Mouse (Mus musculus) testis, adult 2 months (tissue): ENCODE measurements around the gene Iqcb1.

Source experiments
- CTCF ChIP-seq: fragments of 200-500 bp; IDR thresholded peaks from 2 replicates; pipeline ENCODE4 v1.5.1; 2012; ENCODE audit warnings: low read depth, mild to moderate bottlenecking, inconsistent platforms, low read length, moderate library complexity; ENCODE audit not compliant: control insufficient read depth, insufficient read depth, insufficient replicate concordance
- POLR2A ChIP-seq: fragments of 200-500 bp; IDR thresholded peaks from 2 replicates; pipeline ENCODE4 v1.6.1; 2012; ENCODE audit warnings: low read depth, mild to moderate bottlenecking, inconsistent platforms, low read length, moderate library complexity; ENCODE audit not compliant: control insufficient read depth

DNA sequence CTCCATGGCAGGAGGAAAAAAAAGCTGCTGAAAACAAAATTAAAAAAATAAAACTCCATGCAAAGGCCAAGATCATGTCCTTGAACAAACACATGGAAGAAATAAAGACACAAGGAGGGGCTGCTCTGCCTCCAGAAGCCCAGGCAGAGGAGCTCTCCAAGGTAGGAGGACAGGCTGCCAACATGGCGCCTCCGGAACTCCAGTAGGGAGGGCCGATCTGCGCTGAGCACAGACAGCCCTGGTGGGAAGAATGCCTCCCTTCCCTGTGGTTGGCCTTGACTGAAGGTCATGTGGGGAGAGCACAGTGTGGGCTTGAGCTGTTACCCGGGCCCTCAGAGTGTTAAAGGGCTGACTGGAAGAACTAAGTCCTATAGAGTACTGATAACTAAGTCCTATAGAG lies 59.4 kb downstream of the Iqcb1 start:
- TF ChIP-seq CTCF (no peak), POLR2A (no peak)
